Mouse (Mus musculus) stomach, postnatal 0 days (tissue): ENCODE data around the gene Taar7e.

ENCODE experiments used
- CTCF ChIP-seq: IDR thresholded peaks from 2 replicates; pipeline ENCODE4 v1.5.1; 2016; ENCODE audit warnings: antibody characterized with exemption, low read depth, mild to moderate bottlenecking, moderate library complexity
- EP300 ChIP-seq: optimal IDR thresholded peaks from 2 replicates; pipeline ENCODE3; 2016; ENCODE audit warnings: antibody characterized with exemption

- TF ChIP-seq CTCF: no peak
- TF ChIP-seq EP300: no peak
These were observed 31.0 kb upstream of the Taar7e start for GRCm38 (mm10) chr10:24006442-24006841.
